Mouse (Mus musculus) heart, postnatal 0 days (tissue): ENCODE measurements at regions not wholly inside any gene's neighbourhood (a gene's known extent, or its start where the extent isn't known, plus 50 kb on each side); places are given as distances from the start of the nearest gene placed in this dataset.

Experiments
- CTCF ChIP-seq: IDR thresholded peaks from 2 replicates; pipeline ENCODE4 v1.5.1; 2016; ENCODE audit warnings: antibody characterized with exemption, control low read depth, low read depth
- EP300 ChIP-seq: IDR thresholded peaks from 2 replicates; pipeline ENCODE4 v1.6.1; 2016; ENCODE audit warnings: antibody characterized with exemption, low read depth

GRCm38 (mm10) chr10:24446168-24446567, 149.1 kb upstream of the Ccn2 start:
- peak; percentile 17; the same call in 1 of the 2 replicates for TF ChIP-seq CTCF
- TF ChIP-seq EP300, result no peak
